Mouse (Mus musculus) liver, adult 2 months (tissue): ENCODE data around the gene Mex3b. TPM values are rescaled to one million over a fixed set of nuclear protein-coding genes. Genes with fewer than 3 reads are reported as not detected.

Experiments used
- DNase-seq: peaks from one replicate; pipeline ENCODE4 v3.0.0-alpha.2; 2011; ENCODE audit warnings: low read depth, low spot score; ENCODE audit errors: extremely low read depth
- H3K27ac ChIP-seq: fragments of 200-500 bp; replicated peaks from 2 replicates; pipeline ENCODE4 v1.5.1; 2012; ENCODE audit warnings: low read depth, mild to moderate bottlenecking, control low read depth, inconsistent platforms, low read length; ENCODE audit not compliant: insufficient read depth
- H3K27me3 ChIP-seq: fragments of 200-500 bp; 2 replicates; pipeline ENCODE4 v1.6.1; 2012; ENCODE audit warnings: mild to moderate bottlenecking, moderate library complexity, low read length, inconsistent platforms; ENCODE audit not compliant: control insufficient read depth, insufficient read depth
- H3K36me3 ChIP-seq: fragments of 200-500 bp; 2 replicates; pipeline ENCODE4 v1.6.1; 2012; ENCODE audit warnings: low read length, inconsistent platforms; ENCODE audit not compliant: control insufficient read depth, insufficient read depth
- H3K4me1 ChIP-seq: fragments of 200-500 bp; 2 replicates; pipeline ENCODE4 v1.6.1; 2011; ENCODE audit warnings: low read length; ENCODE audit not compliant: control insufficient read depth, insufficient read depth
- H3K4me3 ChIP-seq: fragments of 200-500 bp; 2 replicates; pipeline ENCODE4 v1.5.1; 2011; ENCODE audit warnings: low read depth, mild to moderate bottlenecking, control low read depth, low read length, moderate library complexity; ENCODE audit not compliant: insufficient read depth
- H3K79me2 ChIP-seq: fragments of 200-500 bp; 2 replicates; pipeline ENCODE4 v1.6.1; 2012; ENCODE audit warnings: inconsistent platforms, mild to moderate bottlenecking, low read length, moderate library complexity; ENCODE audit not compliant: control insufficient read depth, insufficient read depth
- H3K9ac ChIP-seq: fragments of 200-500 bp; 2 replicates; pipeline ENCODE4 v1.6.1; 2012; ENCODE audit warnings: low read depth, mild to moderate bottlenecking, control low read depth, inconsistent platforms, low read length
- CTCF ChIP-seq: fragments of 200-500 bp; IDR thresholded peaks from 2 replicates; pipeline ENCODE4 v1.5.1; 2011; ENCODE audit warnings: low read depth, low read length, control low read depth
- POLR2A ChIP-seq: fragments of 200-500 bp; IDR thresholded peaks from 2 replicates; pipeline ENCODE4 v1.6.1; 2011; ENCODE audit warnings: low read length, control low read depth; ENCODE audit not compliant: insufficient read depth; ENCODE audit errors: extremely low read depth
- WGBS: fragments of 180-500 bp; shearing (Covaris S2); methylation state at CpG from one replicate; pipeline ENCODE4 v1.1.7; 2018; 5-methylcytosine and 5-hydroxymethylcytosine counted together
- polyA plus RNA-seq: library from polyadenylated mRNA; depleted of rRNA; stranded (reverse); fragments of >200 nt; gene quantifications from 2 replicates; pipeline ENCODE4 v1.2.3, GENCODE M21; 2012
- total RNA-seq: library from RNA; depleted of rRNA; stranded (reverse); fragments of >200 nt; gene quantifications from 2 replicates; pipeline ENCODE4 v1.2.3, GENCODE M21; 2014

Mex3b gene
- total and polyA plus RNA-seq, 2 experiments: 0.28 to 0.56 TPM

GRCm38 (mm10) chr7:82829516-82829915 lies 37.6 kb upstream of the Mex3b start:
- H3K79me2 ChIP-seq: no peaks in the 10 kb centered on the region
- H3K4me1 ChIP-seq: no peaks in the 10 kb centered on the region
- DNase-seq: no peak
- no peak overlapping the region for H3K9ac ChIP-seq
- H3K27me3 ChIP-seq: no peaks in the 10 kb centered on the region
- no peak for TF ChIP-seq CTCF
- TF ChIP-seq POLR2A: no peak
- H3K4me3 ChIP-seq: no peak overlapping the region
- no peak overlapping the region for H3K27ac ChIP-seq
- H3K36me3 ChIP-seq: no peaks in the 10 kb centered on the region
- WGBS: 95% methylated on average over 3 of the region's 3 CpGs

DNA sequence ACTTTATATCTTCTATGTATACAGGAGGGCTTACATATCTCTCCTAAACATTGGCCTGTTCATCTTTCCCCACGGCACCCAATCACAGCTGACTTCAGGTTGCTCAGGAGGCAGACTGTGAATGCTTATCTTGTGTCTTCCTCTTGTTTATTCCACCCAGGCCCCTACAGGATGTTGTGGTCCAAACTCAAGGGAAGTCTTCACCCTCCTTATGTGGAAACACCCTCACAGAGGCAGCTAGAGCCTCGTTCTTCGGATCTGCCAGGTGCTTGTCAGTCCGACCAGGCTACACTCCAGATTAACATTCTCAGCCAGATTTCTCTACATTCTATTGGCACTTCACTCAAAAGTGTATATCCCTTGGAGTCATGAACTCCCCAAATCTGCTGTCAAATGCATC lies 32.7 kb upstream of the Mex3b start:
- Histone ChIP-seq H3K79me2 (no peaks in the 10 kb centered on the region), H3K27ac (no peak overlapping the region), H3K4me3 (no peak overlapping the region), H3K9ac (no peak overlapping the region), H3K27me3 (no peaks in the 10 kb centered on the region), H3K36me3 (no peaks in the 10 kb centered on the region), H3K4me1 (no peaks in the 10 kb centered on the region)
- TF ChIP-seq POLR2A (no peak), CTCF (no peak)
- DNase-seq: no peak
- 69% methylated on average over 4 of the region's 4 CpGs for WGBS

DNA sequence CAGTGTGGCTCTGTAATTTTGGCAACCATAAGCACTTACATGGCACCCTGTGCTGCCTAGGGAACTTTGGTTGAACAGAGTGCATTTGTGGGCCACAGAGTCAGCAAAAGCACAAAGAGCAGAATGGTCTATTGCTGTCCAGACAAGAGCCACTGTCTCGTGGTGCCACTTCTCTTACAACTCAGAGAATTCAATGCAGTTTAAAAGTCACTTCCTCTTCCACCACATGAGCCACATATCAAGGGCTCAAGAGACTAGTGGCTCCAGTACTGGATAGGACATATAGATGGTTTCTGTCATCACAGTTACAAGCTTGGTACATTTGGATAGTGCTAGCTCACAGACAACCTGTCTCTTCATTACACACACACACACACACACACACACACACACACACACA lies 28.7 kb upstream of the Mex3b start:
- 38% methylated on average over 1 of the region's 1 CpGs for WGBS
- no peak for TF ChIP-seq POLR2A
- TF ChIP-seq CTCF: no peak
- H3K79me2 ChIP-seq: no peaks in the 10 kb centered on the region
- no peaks in the 10 kb centered on the region for H3K36me3 ChIP-seq
- no peak overlapping the region for H3K27ac ChIP-seq
- H3K27me3 ChIP-seq: no peaks in the 10 kb centered on the region
- no peak overlapping the region for H3K4me3 ChIP-seq
- peak; percentile 2 for DNase-seq
- H3K4me1 ChIP-seq: no peaks in the 10 kb centered on the region
- no peak overlapping the region for H3K9ac ChIP-seq

- DNase-seq: no peak
- H3K27me3 ChIP-seq: no peaks in the 10 kb centered on the region
- no peak for TF ChIP-seq POLR2A
- no peak for TF ChIP-seq CTCF
- H3K79me2 ChIP-seq: no peaks in the 10 kb centered on the region
- H3K36me3 ChIP-seq: no peaks in the 10 kb centered on the region
- no peak overlapping the region for H3K4me3 ChIP-seq
- no peak overlapping the region for H3K9ac ChIP-seq
- H3K27ac ChIP-seq: no peak overlapping the region
- WGBS: 77% methylated on average over 11 of the region's 11 CpGs
- H3K4me1 ChIP-seq: no peaks in the 10 kb centered on the region
These were observed 28.0 kb upstream of the Mex3b start for GRCm38 (mm10) chr7:82838965-82839675.

DNA sequence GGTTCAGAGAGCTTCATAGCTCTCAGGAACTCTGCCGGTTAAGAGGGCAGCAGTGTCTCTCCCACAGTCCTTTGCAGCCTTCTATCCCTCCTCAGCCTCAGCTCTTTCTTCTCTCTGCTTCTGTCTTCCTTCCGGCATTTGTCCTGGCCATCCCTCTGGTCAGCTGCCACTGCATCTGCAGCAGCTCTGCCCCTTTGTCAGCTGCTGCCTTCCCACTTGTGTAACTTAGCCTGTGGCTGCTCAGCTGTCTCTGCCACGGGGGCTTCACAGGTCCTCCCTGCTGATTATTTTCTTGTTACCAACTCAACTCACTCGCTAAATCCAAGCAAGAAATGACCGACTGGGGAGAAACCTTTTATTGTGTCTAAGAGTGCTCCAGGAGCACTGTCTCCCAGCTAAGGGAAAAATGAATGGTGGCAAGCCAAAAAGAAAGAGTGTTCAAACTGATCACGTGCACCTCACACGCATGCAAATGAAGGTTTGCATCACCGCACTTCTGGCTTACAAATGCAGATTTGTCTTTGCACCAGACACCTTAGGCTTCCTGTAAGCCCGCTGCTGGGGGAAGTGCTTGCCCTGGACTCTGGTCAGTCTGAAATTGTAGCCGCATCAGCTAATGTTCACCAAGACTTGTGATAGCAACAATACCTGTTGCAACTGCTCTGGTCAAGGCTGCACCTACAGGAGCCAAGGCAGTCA lies 24.8 kb upstream of the Mex3b start:
- H3K27me3 ChIP-seq: no peaks in the 10 kb centered on the region
- TF ChIP-seq CTCF: no peak
- no peak for TF ChIP-seq POLR2A
- H3K36me3 ChIP-seq: no peaks in the 10 kb centered on the region
- DNase-seq: no peak
- no peak overlapping the region for H3K9ac ChIP-seq
- no peaks in the 10 kb centered on the region for H3K79me2 ChIP-seq
- H3K27ac ChIP-seq: no peak overlapping the region
- H3K4me1 ChIP-seq: no peaks in the 10 kb centered on the region
- 54% methylated on average over 10 of the region's 10 CpGs for WGBS
- no peak overlapping the region for H3K4me3 ChIP-seq

- H3K27ac ChIP-seq: no peak overlapping the region
- H3K4me3 ChIP-seq: no peak overlapping the region
- WGBS: 92% methylated on average over 3 of the region's 3 CpGs
- no peaks in the 10 kb centered on the region for H3K27me3 ChIP-seq
- no peak overlapping the region for H3K9ac ChIP-seq
- H3K79me2 ChIP-seq: no peaks in the 10 kb centered on the region
- no peaks in the 10 kb centered on the region for H3K4me1 ChIP-seq
- no peak for TF ChIP-seq CTCF
- no peak for TF ChIP-seq POLR2A
- no peak for DNase-seq
- H3K36me3 ChIP-seq: no peaks in the 10 kb centered on the region
These were observed 16.4 kb upstream of the Mex3b start for GRCm38 (mm10) chr7:82850756-82851155.
